Mouse (Mus musculus) heart, adult 2 months (tissue): ENCODE results near the gene Btbd35f27. TPM values are rescaled to one million over a fixed set of nuclear protein-coding genes. Genes with fewer than 3 reads are reported as not detected.
"Not testable (repeated sequence)": the region's sequence is repeated elsewhere in the genome, so short reads cannot be mapped to it uniquely, and the experiment has no call there.

Experiments
- DNase-seq, 2 experiments: peaks; one replicate each; pipeline ENCODE4 v3.0.0; 2021
- H3K27ac ChIP-seq: fragments of 200-600 bp; 2 replicates; pipeline ENCODE4 v1.8.1; 2022
- H3K27me3 ChIP-seq: fragments of 200-500 bp; 2 replicates; pipeline ENCODE4 v1.6.1; 2012; ENCODE audit warnings: mild to moderate bottlenecking, low read length, inconsistent platforms, mixed read lengths; ENCODE audit not compliant: control insufficient read depth, insufficient read depth
- H3K36me3 ChIP-seq: fragments of 200-500 bp; 2 replicates; pipeline ENCODE4 v1.6.1; 2012; ENCODE audit warnings: low read length, inconsistent platforms; ENCODE audit not compliant: control insufficient read depth, insufficient read depth
- H3K4me1 ChIP-seq: fragments of 200-500 bp; 2 replicates; pipeline ENCODE4 v1.6.1; 2011; ENCODE audit warnings: low read length; ENCODE audit not compliant: control insufficient read depth, insufficient read depth
- H3K4me3 ChIP-seq: fragments of 200-600 bp; 2 replicates; pipeline ENCODE4 v1.8.1; 2022
- H3K79me2 ChIP-seq: fragments of 200-500 bp; replicated peaks from 2 replicates; pipeline ENCODE4 v1.6.1; 2012; ENCODE audit warnings: mild to moderate bottlenecking, inconsistent platforms, low read length, moderate library complexity, mixed read lengths; ENCODE audit not compliant: control insufficient read depth, insufficient read depth
- H3K9ac ChIP-seq: fragments of 200-500 bp; 2 replicates; pipeline ENCODE4 v1.6.1; 2012; ENCODE audit warnings: low read depth, mild to moderate bottlenecking, control low read depth, inconsistent platforms, low read length, mixed read lengths
- WGBS: fragments of 180-500 bp; shearing (Covaris S2); methylation state at CpG from one replicate; pipeline ENCODE4 v1.1.7; 2018; 5-methylcytosine and 5-hydroxymethylcytosine counted together
- intact Hi-C: fragments of 180-260 bp; cut with DNase I; formaldehyde crosslinking; loops from one replicate; pipeline ENCODE4 v1.15.1; 2025
- long read RNA-seq: library from polyadenylated mRNA; stranded (forward); transcript quantifications from one replicate; pipeline ENCODE4 v2.0.0, GENCODE M21; 2021
- polyA plus RNA-seq: library from polyadenylated mRNA; depleted of rRNA; stranded (reverse); fragments of >200 nt; gene quantifications from 2 replicates; pipeline ENCODE4 v1.2.3, GENCODE M21; 2012; rRNA removed
- total RNA-seq, 2 experiments: library from RNA; stranded (reverse); gene quantifications; 2 replicates each; pipeline ENCODE4 v1.2.3; 2021

Gene Btbd35f27
- total RNA-seq (not detected), polyA plus RNA-seq (not detected in 2 replicates)
- long read RNA-seq = 0 reads

GRCm38 (mm10) chrX:4951835-4952234 is at the start of gene Btbd35f27:
TSS of gene Btbd35f27 (plus strand) at chrX:4952135.
- H3K9ac ChIP-seq, H3K27me3 ChIP-seq, H3K36me3 ChIP-seq, H3K27ac ChIP-seq, H3K4me1 ChIP-seq, intact Hi-C loops, H3K79me2 ChIP-seq, H3K4me3 ChIP-seq, DNase-seq: not testable (repeated sequence)
- WGBS = 54% methylated on average over 2 of the region's 3 CpGs

Other genes starting within 250 kb of the Btbd35f27 start
- not detected for gene Btbd35f4, start 151.6 kb upstream of the Btbd35f27 start, total RNA-seq
- gene Btbd35f4, start 151.6 kb upstream of the Btbd35f27 start, polyA plus RNA-seq = not detected in 2 replicates